Mouse (Mus musculus): ENCODE results near the gene Nlk. TPM values are rescaled to one million over a fixed set of nuclear protein-coding genes. Genes with fewer than 3 reads are reported as not detected.

The Nlk gene
- polyA plus RNA-seq, 1 experiment from 2014 or later: 13.4 TPM

DNA sequence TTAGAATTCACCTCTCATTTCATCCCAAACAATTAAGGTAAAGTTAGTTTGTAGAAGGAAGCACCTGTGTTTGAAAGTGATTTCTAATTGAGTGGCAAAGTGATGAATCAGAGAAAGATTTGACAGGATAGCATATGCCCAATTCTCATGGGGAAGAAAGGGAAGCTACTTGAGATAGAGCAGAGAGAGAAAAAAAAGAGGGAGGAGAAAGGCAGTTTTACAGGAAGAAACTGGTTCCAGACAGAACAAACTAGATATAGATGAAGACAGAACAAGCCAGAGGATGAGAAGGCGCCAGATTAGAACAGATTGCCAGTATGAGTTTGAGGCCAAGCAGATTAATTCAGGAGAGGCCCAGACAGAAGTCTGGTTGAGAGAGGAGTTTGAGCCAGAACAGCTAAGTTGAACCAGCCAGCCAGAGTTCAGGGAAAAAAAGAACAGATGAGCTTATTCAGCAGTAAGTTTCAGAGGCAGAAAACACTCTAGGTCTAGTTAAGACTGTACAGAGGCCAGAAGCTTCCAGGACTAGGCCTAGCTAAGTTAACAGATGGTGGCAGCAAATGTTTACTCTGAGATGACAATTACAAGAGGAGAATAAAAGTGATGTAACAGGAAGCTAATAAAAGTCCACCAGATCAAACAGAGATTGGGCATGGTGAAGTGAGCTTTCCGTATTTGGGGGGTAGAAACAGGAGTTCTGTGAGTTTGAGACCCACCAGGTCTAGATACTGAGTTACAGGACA is 149.3 kb downstream of the Nlk start:
- H3K4me1 ChIP-seq (ENCODE audit: control insufficient read depth, insufficient read depth, low read length): peaks cover 6% of the 10 kb centered on the region; the same call in 1 of the 2 replicates
- no peaks in the 10 kb centered on the region for H3K9me3 ChIP-seq (ENCODE audit: control insufficient read depth, low read depth, low read length)
- ATAC-seq (ENCODE audit: insufficient number of reproducible peaks, insufficient read depth, low FRiP score, low read depth): no peak
- no peak overlapping the region for H3K4me2 ChIP-seq (replicated peaks; ENCODE audit: low read depth, low read length)
- no peaks in the 10 kb centered on the region for H3K27me3 ChIP-seq (ENCODE audit: control insufficient read depth, insufficient read depth, low read length)
- H3K27ac ChIP-seq (ENCODE audit: low read length): no peak overlapping the region
- no peak overlapping the region for H3K9ac ChIP-seq (replicated peaks; ENCODE audit: low read depth, low read length)
- peaks cover 12% of the 10 kb centered on the region for H3K36me3 ChIP-seq (ENCODE audit: control insufficient read depth, insufficient read depth, low read length)
- 82% methylated on average over 2 of the region's 2 CpGs for WGBS
- no peak overlapping the region for H3K4me3 ChIP-seq (ENCODE audit: low read depth, low read length)

DNA sequence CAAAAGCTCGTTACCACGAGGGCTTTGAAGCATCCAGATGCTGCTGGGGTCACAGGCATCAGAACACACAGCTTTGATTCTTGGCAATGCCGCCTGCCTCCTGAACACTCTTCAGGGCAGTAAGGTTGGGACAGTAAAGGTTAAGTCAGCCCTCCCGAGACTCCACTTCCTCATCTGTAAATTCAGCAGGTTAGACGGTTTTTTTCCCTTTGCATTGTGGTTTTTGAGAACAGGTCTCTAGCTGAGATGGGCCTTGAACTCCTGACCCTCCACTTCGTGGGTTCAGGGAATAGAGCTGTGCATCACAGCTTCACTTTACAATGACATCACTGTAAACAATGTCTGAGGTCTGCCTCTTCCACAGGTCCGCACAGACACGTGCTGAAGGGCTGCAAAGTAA is 152.0 kb downstream of the Nlk start:
- Histone ChIP-seq H3K4me2 (replicated peaks; ENCODE audit: low read depth, low read length) (no peak overlapping the region), H3K4me1 (ENCODE audit: control insufficient read depth, insufficient read depth, low read length) (peaks cover 6% of the 10 kb centered on the region; the same call in 1 of the 2 replicates), H3K9me3 (ENCODE audit: control insufficient read depth, low read depth, low read length) (no peaks in the 10 kb centered on the region), H3K9ac (replicated peaks; ENCODE audit: low read depth, low read length) (no peak overlapping the region), H3K4me3 (ENCODE audit: low read depth, low read length) (no peak overlapping the region), H3K27ac (ENCODE audit: low read length) (no peak overlapping the region), H3K27me3 (ENCODE audit: control insufficient read depth, insufficient read depth, low read length) (no peaks in the 10 kb centered on the region), H3K36me3 (ENCODE audit: control insufficient read depth, insufficient read depth, low read length) (peaks cover 27% of the 10 kb centered on the region)
- 53% methylated on average over 8 of the region's 8 CpGs for WGBS
- ATAC-seq (ENCODE audit: insufficient number of reproducible peaks, insufficient read depth, low FRiP score, low read depth): no peak

DNA sequence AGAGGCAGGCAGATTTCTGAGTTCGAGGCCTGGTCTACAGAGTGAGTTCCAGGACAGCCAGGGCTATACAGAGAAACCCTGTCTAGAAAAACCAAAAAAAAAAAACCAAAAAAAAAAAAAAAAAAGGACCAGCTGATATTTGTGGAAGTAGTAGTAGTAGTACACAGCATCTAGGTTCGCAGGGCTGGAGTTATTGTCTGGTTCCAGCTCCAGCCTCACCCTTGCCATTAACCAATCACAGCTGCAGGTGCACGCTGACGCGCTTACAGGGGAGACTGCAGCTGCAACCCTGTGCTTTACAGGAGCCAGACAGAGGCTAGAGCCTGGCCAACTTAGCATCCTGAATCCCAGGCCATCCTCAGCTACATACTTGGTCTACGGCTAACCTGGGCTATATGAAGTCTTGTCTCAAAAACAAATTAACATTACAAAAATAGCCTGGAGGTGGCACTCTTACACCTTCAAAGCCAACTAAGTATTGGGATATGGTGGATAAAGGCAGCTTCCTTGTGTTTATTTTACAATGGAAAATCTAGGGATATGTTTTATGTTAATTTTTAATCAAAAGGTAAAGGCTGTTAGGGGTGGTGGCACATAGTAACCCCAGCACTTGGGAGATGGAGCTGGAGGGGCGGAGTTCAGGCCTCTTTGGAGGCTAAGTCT is 152.6 kb downstream of the Nlk start:
- H3K9me3 ChIP-seq (ENCODE audit: control insufficient read depth, low read depth, low read length): no peaks in the 10 kb centered on the region
- H3K36me3 ChIP-seq (ENCODE audit: control insufficient read depth, insufficient read depth, low read length): peaks cover 30% of the 10 kb centered on the region
- no peak overlapping the region for H3K4me3 ChIP-seq (ENCODE audit: low read depth, low read length)
- 89% methylated on average over 7 of the region's 7 CpGs for WGBS
- no peak overlapping the region for H3K27ac ChIP-seq (ENCODE audit: low read length)
- peaks cover 4% of the 10 kb centered on the region; the same call in 1 of the 2 replicates for H3K4me1 ChIP-seq (ENCODE audit: control insufficient read depth, insufficient read depth, low read length)
- no peak overlapping the region for H3K4me2 ChIP-seq (replicated peaks; ENCODE audit: low read depth, low read length)
- H3K27me3 ChIP-seq (ENCODE audit: control insufficient read depth, insufficient read depth, low read length): no peaks in the 10 kb centered on the region
- ATAC-seq (ENCODE audit: insufficient number of reproducible peaks, insufficient read depth, low FRiP score, low read depth): no peak
- H3K9ac ChIP-seq (replicated peaks; ENCODE audit: low read depth, low read length): no peak overlapping the region

DNA sequence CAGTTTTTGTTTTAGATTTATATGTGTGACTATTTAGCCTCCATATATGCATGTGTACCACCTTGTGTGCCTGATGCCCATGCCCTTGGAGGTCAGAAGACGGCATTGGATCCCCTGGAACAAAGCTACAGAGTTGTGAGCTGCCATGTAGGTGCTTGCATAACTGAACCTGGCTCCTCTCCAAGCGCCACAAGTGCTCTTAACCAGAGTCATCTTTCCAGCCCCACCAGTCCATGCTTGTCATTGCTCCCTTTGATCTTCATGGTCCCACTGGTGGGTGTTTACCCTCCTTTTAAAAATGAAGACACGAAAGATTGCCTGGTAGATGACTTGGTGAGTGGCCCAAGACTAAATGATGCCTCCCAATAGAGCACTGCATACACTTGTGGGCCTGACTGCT is 156.8 kb downstream of the Nlk start:
- no peaks in the 10 kb centered on the region for H3K9me3 ChIP-seq (ENCODE audit: control insufficient read depth, low read depth, low read length)
- no peak overlapping the region for H3K4me2 ChIP-seq (replicated peaks; ENCODE audit: low read depth, low read length)
- ATAC-seq (ENCODE audit: insufficient number of reproducible peaks, insufficient read depth, low FRiP score, low read depth): no peak
- 91% methylated on average over 3 of the region's 3 CpGs for WGBS
- H3K4me1 ChIP-seq (ENCODE audit: control insufficient read depth, insufficient read depth, low read length): peaks cover 13% of the 10 kb centered on the region
- peaks cover 28% of the 10 kb centered on the region for H3K36me3 ChIP-seq (ENCODE audit: control insufficient read depth, insufficient read depth, low read length)
- H3K4me3 ChIP-seq (ENCODE audit: low read depth, low read length): no peak overlapping the region
- H3K27ac ChIP-seq (ENCODE audit: low read length): no peak overlapping the region
- H3K27me3 ChIP-seq (ENCODE audit: control insufficient read depth, insufficient read depth, low read length): no peaks in the 10 kb centered on the region
- H3K9ac ChIP-seq (replicated peaks; ENCODE audit: low read depth, low read length): no peak overlapping the region

DNA sequence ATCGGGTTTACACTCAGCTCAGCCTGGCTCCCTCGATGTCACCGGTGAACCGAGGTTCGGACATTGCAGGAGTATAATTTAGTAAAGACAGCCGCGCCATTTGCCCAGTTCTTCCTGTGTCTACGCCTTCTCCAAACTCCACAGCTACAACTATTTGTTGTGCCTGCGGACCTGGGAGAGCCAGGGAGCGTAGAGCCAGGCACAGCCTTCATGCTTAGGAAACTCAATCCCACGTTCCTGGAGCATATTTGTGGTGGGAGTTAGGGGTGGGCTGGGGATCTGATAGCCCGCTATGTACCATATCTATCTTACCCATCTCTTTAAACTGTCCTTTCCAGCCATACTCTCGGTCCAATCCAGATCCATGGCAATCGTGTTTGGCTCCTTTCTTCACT is 160.5 kb downstream of the Nlk start:
- Histone ChIP-seq H3K4me2 (replicated peaks; ENCODE audit: low read depth, low read length) (peak overlapping the region; percentile 64), H3K27ac (ENCODE audit: low read length) (peak overlapping the region; percentile 77), H3K4me3 (ENCODE audit: low read depth, low read length) (peak overlapping the region; percentile 66), H3K36me3 (ENCODE audit: control insufficient read depth, insufficient read depth, low read length) (peaks cover 19% of the 10 kb centered on the region), H3K9ac (replicated peaks; ENCODE audit: low read depth, low read length) (peak overlapping the region; percentile 57), H3K27me3 (ENCODE audit: control insufficient read depth, insufficient read depth, low read length) (no peaks in the 10 kb centered on the region), H3K4me1 (ENCODE audit: control insufficient read depth, insufficient read depth, low read length) (peaks cover 20% of the 10 kb centered on the region), H3K9me3 (ENCODE audit: control insufficient read depth, low read depth, low read length) (no peaks in the 10 kb centered on the region)
- no peak for ATAC-seq (ENCODE audit: insufficient number of reproducible peaks, insufficient read depth, low FRiP score, low read depth)
- 2% methylated on average over 14 of the region's 14 CpGs for WGBS

DNA sequence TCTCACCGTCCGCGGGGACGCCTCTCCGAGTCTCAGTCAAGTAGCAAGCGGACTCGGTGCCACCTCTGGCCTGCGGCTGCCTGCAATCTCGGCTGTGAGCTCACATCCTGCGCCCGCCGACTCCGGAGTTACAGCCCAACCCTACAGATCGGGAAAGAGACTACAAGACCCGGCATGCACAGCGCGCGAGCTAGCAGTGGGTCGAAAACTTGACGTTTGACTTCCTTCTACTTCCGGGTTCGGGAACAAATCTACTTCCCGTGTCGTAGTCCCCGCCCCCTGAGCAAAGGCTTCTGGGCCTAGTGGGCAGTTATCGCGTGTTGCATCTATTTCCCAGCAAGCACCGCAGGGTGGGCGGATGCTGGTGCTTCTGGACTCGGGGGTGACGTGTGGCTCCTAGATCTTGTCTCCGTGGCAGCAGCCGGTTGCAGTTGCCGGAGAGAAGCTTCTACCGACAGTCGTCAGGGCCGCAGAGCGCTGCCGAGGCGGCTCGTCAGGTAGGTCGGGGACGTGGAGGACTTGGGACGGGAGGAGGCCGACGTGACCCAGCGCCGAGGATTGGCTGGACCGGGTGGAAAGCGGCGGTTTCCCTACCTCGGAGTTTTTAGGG is 161.0 kb downstream of the Nlk start, which contains the start of the genes Tnfaip1 and Ift20:
Tnfaip1 (minus strand) TSS at position 253 of the 610 bp plus-strand sequence.
Ift20 (plus strand) TSS at position 282 of the 610 bp plus-strand sequence.
- Histone ChIP-seq H3K36me3 (ENCODE audit: control insufficient read depth, insufficient read depth, low read length) (peaks cover 16% of the 10 kb centered on the region), H3K4me2 (replicated peaks; ENCODE audit: low read depth, low read length) (peak within 1 kb of the TSS; percentile 64), H3K4me1 (ENCODE audit: control insufficient read depth, insufficient read depth, low read length) (peaks cover 20% of the 10 kb centered on the region), H3K9me3 (ENCODE audit: control insufficient read depth, low read depth, low read length) (no peaks in the 10 kb centered on the region), H3K9ac (replicated peaks; ENCODE audit: low read depth, low read length) (peak within 1 kb of the TSS; percentile 59), H3K27ac (ENCODE audit: low read length) (peak within 1 kb of the TSS; percentile 90), H3K27me3 (ENCODE audit: control insufficient read depth, insufficient read depth, low read length) (no peaks in the 10 kb centered on the region), H3K4me3 (ENCODE audit: low read depth, low read length) (peak within 1 kb of the TSS; percentile 66)
- under 1% methylated on average over 52 of the region's 52 CpGs for WGBS
- peak; percentile 98 for ATAC-seq (ENCODE audit: insufficient number of reproducible peaks, insufficient read depth, low FRiP score, low read depth)

DNA sequence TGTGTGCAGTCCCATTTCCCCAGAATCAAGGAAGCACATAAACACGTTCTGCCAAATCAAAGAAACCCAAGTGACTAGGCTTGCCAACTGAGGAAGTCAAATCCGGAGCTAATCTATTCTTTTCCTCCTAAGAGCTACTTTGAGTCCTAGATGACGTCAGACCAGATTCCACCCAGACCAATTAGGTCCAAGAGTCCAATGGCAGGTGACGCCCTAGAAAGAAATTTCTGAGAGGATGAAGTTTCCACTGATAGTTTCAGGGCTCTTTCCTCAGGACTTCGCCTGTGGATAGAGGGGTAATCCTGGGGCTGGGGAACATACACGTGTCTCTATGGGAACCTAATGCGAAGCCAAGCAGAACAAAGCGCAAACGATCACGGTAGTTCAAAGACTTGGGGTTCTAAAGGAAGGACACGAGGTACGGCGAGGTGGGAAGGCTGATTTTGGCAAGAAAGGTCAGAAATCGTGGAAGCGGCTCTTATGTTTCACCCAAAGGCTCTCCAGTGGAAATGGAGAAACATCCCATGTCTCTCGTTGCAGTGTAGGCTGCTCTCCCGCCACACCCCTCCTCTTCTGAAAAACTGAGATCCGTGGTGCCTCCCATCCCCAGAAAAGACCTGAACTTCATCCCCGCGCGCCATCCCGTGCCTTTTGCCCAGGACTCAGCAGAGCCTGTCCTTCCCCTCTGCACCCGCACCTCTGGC is 161.6 kb downstream of the Nlk start:
- Histone ChIP-seq H3K27ac (ENCODE audit: low read length) (peak overlapping the region; percentile 90), H3K4me1 (ENCODE audit: control insufficient read depth, insufficient read depth, low read length) (peaks cover 20% of the 10 kb centered on the region), H3K4me3 (ENCODE audit: low read depth, low read length) (peak overlapping the region; percentile 66), H3K9ac (replicated peaks; ENCODE audit: low read depth, low read length) (peak overlapping the region; percentile 59), H3K9me3 (ENCODE audit: control insufficient read depth, low read depth, low read length) (no peaks in the 10 kb centered on the region), H3K27me3 (ENCODE audit: control insufficient read depth, insufficient read depth, low read length) (no peaks in the 10 kb centered on the region), H3K36me3 (ENCODE audit: control insufficient read depth, insufficient read depth, low read length) (peaks cover 10% of the 10 kb centered on the region), H3K4me2 (replicated peaks; ENCODE audit: low read depth, low read length) (peak overlapping the region; percentile 60)
- under 1% methylated on average over 23 of the region's 23 CpGs for WGBS
- no peak; the same call in 1 of the 2 replicates for ATAC-seq (ENCODE audit: insufficient number of reproducible peaks, insufficient read depth, low FRiP score, low read depth)

DNA sequence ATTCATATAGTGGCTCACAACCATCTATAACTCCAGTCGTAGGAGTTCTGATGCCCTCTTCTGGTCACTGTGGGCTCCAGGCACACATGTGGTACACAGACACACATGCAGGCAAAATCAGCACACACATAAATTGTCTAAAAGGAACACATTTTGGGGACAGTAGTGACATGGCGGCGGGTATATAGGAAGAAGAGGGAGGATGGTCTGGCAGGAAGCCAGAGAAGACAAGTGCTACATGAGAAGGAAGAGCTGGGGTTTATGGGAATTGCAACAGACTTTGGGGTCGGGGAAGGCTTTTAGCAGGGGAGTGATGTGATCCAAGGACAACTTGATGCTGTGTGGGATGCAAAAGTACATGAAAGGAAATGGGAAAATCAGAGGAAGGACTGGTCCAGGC is 162.7 kb downstream of the Nlk start:
- Histone ChIP-seq H3K4me2 (replicated peaks; ENCODE audit: low read depth, low read length) (peak overlapping the region; percentile 60), H3K27ac (ENCODE audit: low read length) (no peak overlapping the region), H3K4me1 (ENCODE audit: control insufficient read depth, insufficient read depth, low read length) (peaks cover 20% of the 10 kb centered on the region), H3K4me3 (ENCODE audit: low read depth, low read length) (peak overlapping the region; percentile 66; the same call in 1 of the 2 replicates), H3K9ac (replicated peaks; ENCODE audit: low read depth, low read length) (no peak overlapping the region), H3K36me3 (ENCODE audit: control insufficient read depth, insufficient read depth, low read length) (peaks cover 14% of the 10 kb centered on the region), H3K27me3 (ENCODE audit: control insufficient read depth, insufficient read depth, low read length) (no peaks in the 10 kb centered on the region), H3K9me3 (ENCODE audit: control insufficient read depth, low read depth, low read length) (no peaks in the 10 kb centered on the region)
- no peak for ATAC-seq (ENCODE audit: insufficient number of reproducible peaks, insufficient read depth, low FRiP score, low read depth)
- 85% methylated on average over 4 of the region's 4 CpGs for WGBS

Data from stomach, embryonic 14.5 days (tissue).